Mouse (Mus musculus) liver, adult 2 months (tissue): ENCODE results near the gene Mgat4b. TPM values are rescaled to one million over a fixed set of nuclear protein-coding genes. Genes with fewer than 3 reads are reported as not detected.
A peak's percentile ranks its signal among the peaks of the same experiment; 100 is the strongest.
"Not testable (repeated sequence)": the region's sequence is repeated elsewhere in the genome, so short reads cannot be mapped to it uniquely, and the experiment has no call there.

ENCODE experiments used
- DNase-seq: peaks from one replicate; pipeline ENCODE4 v3.0.0-alpha.2; 2011; ENCODE audit warnings: low read depth, low spot score; ENCODE audit errors: extremely low read depth
- H3K27ac ChIP-seq: fragments of 200-500 bp; replicated peaks from 2 replicates; pipeline ENCODE4 v1.5.1; 2012; ENCODE audit warnings: low read depth, mild to moderate bottlenecking, control low read depth, inconsistent platforms, low read length; ENCODE audit not compliant: insufficient read depth
- H3K27me3 ChIP-seq: fragments of 200-500 bp; 2 replicates; pipeline ENCODE4 v1.6.1; 2012; ENCODE audit warnings: mild to moderate bottlenecking, moderate library complexity, low read length, inconsistent platforms; ENCODE audit not compliant: control insufficient read depth, insufficient read depth
- H3K36me3 ChIP-seq: fragments of 200-500 bp; 2 replicates; pipeline ENCODE4 v1.6.1; 2012; ENCODE audit warnings: low read length, inconsistent platforms; ENCODE audit not compliant: control insufficient read depth, insufficient read depth
- H3K4me1 ChIP-seq: fragments of 200-500 bp; 2 replicates; pipeline ENCODE4 v1.6.1; 2011; ENCODE audit warnings: low read length; ENCODE audit not compliant: control insufficient read depth, insufficient read depth
- H3K4me3 ChIP-seq: fragments of 200-500 bp; 2 replicates; pipeline ENCODE4 v1.5.1; 2011; ENCODE audit warnings: low read depth, mild to moderate bottlenecking, control low read depth, low read length, moderate library complexity; ENCODE audit not compliant: insufficient read depth
- H3K79me2 ChIP-seq: fragments of 200-500 bp; 2 replicates; pipeline ENCODE4 v1.6.1; 2012; ENCODE audit warnings: inconsistent platforms, mild to moderate bottlenecking, low read length, moderate library complexity; ENCODE audit not compliant: control insufficient read depth, insufficient read depth
- H3K9ac ChIP-seq: fragments of 200-500 bp; 2 replicates; pipeline ENCODE4 v1.6.1; 2012; ENCODE audit warnings: low read depth, mild to moderate bottlenecking, control low read depth, inconsistent platforms, low read length
- CTCF ChIP-seq: fragments of 200-500 bp; IDR thresholded peaks from 2 replicates; pipeline ENCODE4 v1.5.1; 2011; ENCODE audit warnings: low read depth, low read length, control low read depth
- POLR2A ChIP-seq: fragments of 200-500 bp; IDR thresholded peaks from 2 replicates; pipeline ENCODE4 v1.6.1; 2011; ENCODE audit warnings: low read length, control low read depth; ENCODE audit not compliant: insufficient read depth; ENCODE audit errors: extremely low read depth
- WGBS: fragments of 180-500 bp; shearing (Covaris S2); methylation state at CpG from one replicate; pipeline ENCODE4 v1.1.7; 2018; 5-methylcytosine and 5-hydroxymethylcytosine counted together
- polyA plus RNA-seq: library from polyadenylated mRNA; depleted of rRNA; stranded (reverse); fragments of >200 nt; gene quantifications from 2 replicates; pipeline ENCODE4 v1.2.3, GENCODE M21; 2012; rRNA removed
- total RNA-seq: library from RNA; depleted of rRNA; stranded (reverse); fragments of >200 nt; gene quantifications from 2 replicates; pipeline ENCODE4 v1.2.3, GENCODE M21; 2014; rRNA removed

Mgat4b gene
- total RNA-seq (9.8 and 16.5 TPM in 2 replicates), polyA plus RNA-seq (26.3 and 28.8 TPM in 2 replicates)

DNA sequence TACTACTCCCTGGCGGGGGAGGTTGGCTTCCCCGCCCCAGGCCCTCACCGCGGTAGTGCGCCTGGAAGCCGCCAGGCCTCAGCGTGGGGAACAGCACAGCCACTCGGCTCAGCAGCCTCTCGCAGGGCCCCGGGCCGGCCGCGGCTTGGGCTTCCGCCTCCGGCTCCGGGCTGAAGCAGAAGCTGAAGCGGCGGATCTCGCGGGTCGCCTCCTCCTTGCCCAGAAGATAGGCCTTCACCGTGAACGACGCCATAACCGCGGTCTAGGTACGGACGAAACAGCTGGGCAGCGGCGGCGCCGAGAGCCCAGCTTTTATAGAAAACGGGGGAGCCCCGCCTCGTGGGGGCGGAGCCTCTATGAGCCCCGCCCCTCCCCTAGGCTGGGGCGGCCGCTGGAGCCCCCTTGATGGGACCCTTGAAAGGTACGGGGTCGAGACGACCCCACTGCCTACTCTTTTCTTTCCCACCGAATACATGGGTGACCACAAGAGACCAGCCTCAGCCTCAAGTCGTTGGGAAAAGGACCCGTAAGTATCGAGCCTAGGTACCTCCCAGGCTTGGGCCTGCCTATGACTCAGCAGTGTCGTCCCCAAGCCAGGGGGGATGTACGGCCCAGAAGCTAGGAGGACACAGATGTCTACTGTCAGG lies at the start of gene Mgat4b, which contains the start of gene Sqstm1:
TSS of gene Mgat4b (plus strand) at position 386 of the 647 bp plus-strand sequence.
TSS of gene Sqstm1 (minus strand) at position 323 of the 647 bp plus-strand sequence.
- under 1% methylated on average over 48 of the region's 48 CpGs for WGBS
- Histone ChIP-seq H3K27ac (peak within 1 kb of the TSS; percentile 96), H3K4me1 (peaks cover 45% of the 10 kb centered on the region), H3K36me3 (peaks cover 28% of the 10 kb centered on the region), H3K4me3 (peak within 1 kb of the TSS; percentile 92), H3K79me2 (peaks cover 14% of the 10 kb centered on the region; the same call in 1 of the 2 replicates), H3K9ac (peak within 1 kb of the TSS; percentile 97), H3K27me3 (no peaks in the 10 kb centered on the region)
- peak; percentile 61 for DNase-seq
- TF ChIP-seq POLR2A (peak; percentile 99), CTCF (no peak)

DNA sequence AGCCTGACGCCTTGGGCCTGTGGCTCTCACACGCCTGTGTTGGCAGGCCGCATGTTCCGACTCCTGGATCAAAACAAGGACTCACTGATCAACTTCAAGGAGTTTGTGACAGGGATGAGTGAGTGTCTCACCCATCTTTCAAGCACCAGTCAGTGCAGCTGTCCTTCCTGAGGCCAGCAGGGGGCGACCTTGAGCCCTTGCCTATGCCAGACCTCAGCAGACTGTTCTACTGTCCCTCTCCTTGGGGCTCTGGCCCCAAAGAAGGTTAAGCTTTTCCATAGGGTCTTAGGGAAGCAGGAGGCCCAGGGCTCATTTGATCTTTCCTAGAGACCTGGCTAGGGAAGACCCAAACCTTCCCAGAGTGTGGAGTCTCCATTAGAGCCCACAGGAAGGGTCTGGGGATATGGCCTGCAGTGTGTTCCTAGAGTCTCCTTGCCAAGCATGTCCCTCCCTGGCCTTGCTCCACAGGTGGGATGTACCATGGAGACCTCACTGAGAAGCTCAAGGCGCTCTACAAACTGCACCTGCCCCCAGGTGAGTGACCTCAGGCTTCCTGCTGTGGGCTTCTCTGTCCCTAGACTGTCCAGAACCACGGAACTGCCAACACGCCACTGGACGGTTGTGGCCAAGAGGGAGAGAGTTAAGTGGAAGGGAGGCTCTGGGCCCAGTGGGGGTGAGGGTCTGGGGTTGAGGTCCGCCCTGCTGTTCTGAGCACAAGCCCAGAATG lies 48.9 kb upstream of the Mgat4b start:
- peak; percentile 44 for DNase-seq
- TF ChIP-seq POLR2A (no peak), CTCF (peak; percentile 98)
- 67% methylated on average over 10 of the region's 10 CpGs for WGBS
- no peaks in the 10 kb centered on the region for H3K79me2 ChIP-seq
- no peak overlapping the region for H3K27ac ChIP-seq
- no peak overlapping the region for H3K9ac ChIP-seq
- no peaks in the 10 kb centered on the region for H3K36me3 ChIP-seq
- no peaks in the 10 kb centered on the region for H3K27me3 ChIP-seq
- H3K4me1 ChIP-seq: peaks cover 18% of the 10 kb centered on the region
- H3K4me3 ChIP-seq: no peak overlapping the region

DNA sequence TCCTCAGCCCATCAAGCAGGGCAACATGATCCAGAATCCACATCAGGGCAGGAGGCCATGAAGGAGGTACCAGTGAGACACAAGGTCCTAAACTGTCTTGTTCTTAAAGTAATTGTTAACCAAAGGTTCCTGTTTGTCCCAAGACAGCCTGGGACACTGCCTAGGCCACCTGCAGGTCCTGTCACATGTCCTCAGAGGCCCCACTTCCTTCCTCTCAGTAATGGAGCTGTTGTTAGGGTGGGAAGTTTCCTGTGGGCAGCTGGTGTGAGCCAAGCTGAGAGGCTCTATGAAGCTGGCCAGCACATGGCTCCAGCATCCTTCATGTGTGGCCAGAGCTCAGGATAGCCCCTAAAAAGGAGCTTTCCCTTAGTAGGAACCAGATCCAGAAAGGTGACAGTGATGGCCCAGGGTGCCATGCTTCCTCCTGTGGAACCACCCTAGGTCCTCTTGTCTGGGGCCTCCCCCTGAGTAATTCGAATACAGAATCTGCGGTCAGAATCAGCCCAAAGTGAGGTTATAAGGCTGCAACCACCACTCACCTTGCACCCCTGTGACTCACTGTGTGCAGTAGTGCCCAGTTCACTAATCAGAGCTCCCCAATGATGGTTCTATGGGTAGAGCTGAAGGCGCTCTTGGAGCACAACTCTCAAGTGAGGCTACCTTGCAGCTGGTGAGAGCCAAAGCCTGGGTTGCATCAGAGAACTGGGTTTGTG lies 48.2 kb upstream of the Mgat4b start:
- peaks cover 18% of the 10 kb centered on the region for H3K4me1 ChIP-seq
- DNase-seq: no peak
- 93% methylated on average over 3 of the region's 3 CpGs for WGBS
- H3K9ac ChIP-seq: no peak overlapping the region
- H3K79me2 ChIP-seq: no peaks in the 10 kb centered on the region
- no peaks in the 10 kb centered on the region for H3K36me3 ChIP-seq
- no peak overlapping the region for H3K27ac ChIP-seq
- TF ChIP-seq POLR2A: no peak
- no peak for TF ChIP-seq CTCF
- no peaks in the 10 kb centered on the region for H3K27me3 ChIP-seq
- no peak overlapping the region for H3K4me3 ChIP-seq

DNA sequence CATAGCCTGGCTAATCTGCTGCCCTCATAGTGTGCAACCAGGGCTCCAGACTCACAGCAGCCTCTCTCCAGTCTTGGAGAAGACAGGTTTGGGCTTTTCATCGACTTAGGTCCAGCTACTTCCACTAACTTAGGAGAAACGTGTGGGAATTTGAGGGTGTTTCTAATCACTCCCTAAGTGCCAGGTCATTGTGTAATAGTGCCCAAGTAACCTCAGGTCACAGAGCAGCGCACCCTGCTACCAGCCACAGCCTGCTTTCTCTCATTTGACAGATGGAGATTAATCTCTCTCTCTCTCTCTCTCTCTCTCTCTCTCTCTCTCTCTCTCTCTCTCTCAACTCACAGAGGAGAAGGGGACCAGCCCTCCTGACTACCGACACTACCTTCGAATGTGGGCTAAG lies 42.3 kb upstream of the Mgat4b start:
- peak; percentile 84 for DNase-seq
- no peak for TF ChIP-seq POLR2A
- no peak for TF ChIP-seq CTCF
- no peaks in the 10 kb centered on the region for H3K79me2 ChIP-seq
- H3K27me3 ChIP-seq: no peaks in the 10 kb centered on the region
- no peak overlapping the region for H3K9ac ChIP-seq
- peaks cover 8% of the 10 kb centered on the region for H3K4me1 ChIP-seq
- peaks cover 10% of the 10 kb centered on the region; the same call in 1 of the 2 replicates for H3K36me3 ChIP-seq
- peak overlapping the region; percentile 14; the same call in 1 of the 2 replicates for H3K27ac ChIP-seq
- no peak overlapping the region for H3K4me3 ChIP-seq
- WGBS: 47% methylated on average over 5 of the region's 5 CpGs

DNA sequence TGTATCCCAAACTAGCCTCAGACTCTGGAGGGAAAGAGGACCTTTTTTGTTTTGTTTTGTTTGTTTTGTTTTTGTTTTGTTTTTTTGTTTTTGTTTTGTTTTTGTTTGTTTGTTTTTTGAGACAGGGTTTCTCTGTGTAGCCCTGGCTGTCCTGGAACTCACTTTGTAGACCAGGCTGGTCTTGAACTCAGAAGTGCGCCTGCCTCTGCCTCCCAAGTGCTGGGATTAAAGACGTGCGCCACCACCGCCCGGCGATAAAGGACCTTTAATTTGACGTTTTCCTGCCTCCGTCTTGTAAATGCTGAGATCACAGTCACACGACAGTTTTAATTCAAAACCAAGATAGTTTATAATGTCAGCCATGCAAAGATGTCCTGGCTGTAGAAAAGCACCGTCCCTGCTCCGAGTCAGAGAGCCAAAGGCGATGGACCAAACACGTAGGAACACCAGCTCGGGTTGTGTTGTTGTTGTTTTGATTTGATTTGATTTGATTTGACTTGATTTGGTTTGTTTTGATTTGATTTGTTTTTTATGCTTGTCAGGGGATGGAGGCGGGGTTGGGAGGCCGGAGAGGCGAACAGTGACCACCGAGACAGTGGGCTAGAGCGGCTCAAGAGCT lies 36.5 kb upstream of the Mgat4b start, which contains the start of gene Mrnip:
TSS of gene Mrnip (plus strand) at position 334 of the 619 bp plus-strand sequence.
- H3K27ac ChIP-seq: peak within 1 kb of the TSS; percentile 64
- H3K27me3 ChIP-seq, H3K79me2 ChIP-seq, DNase-seq, H3K36me3 ChIP-seq: not testable (repeated sequence)
- peak within 1 kb of the TSS; percentile 80 for H3K9ac ChIP-seq
- peak within 1 kb of the TSS; percentile 75 for H3K4me3 ChIP-seq
- WGBS: 8% methylated on average over 19 of the region's 19 CpGs
- H3K4me1 ChIP-seq: peaks cover 30% of the 10 kb centered on the region
